Mouse (Mus musculus) kidney, postnatal 25 days (tissue): ENCODE data around the gene Fli1.

Experiments
- DNase-seq, 2 experiments: peaks; one replicate each; pipeline ENCODE4 v3.0.0; 2021; ENCODE audit warnings: mixed read lengths in 2 of 2

Gene Fli1

GRCm38 (mm10) chr9:32405191-32405925 lies 137.3 kb downstream of the Fli1 start:
- peak; percentile 73 to 82 for DNase-seq

GRCm38 (mm10) chr9:32400662-32401161 lies 141.9 kb downstream of the Fli1 start:
- DNase-seq = peak; percentile 77 to 78

GRCm38 (mm10) chr9:32400212-32400611 lies 142.4 kb downstream of the Fli1 start:
- DNase-seq = no peak

- peak in 1 of 2 experiments; percentile 14 for DNase-seq
These were observed 147.9 kb downstream of the Fli1 start for GRCm38 (mm10) chr9:32394761-32395161.

- DNase-seq = no peak
These were observed 149.9 kb downstream of the Fli1 start for GRCm38 (mm10) chr9:32392716-32393115.

- DNase-seq = no peak
These were observed 151.0 kb downstream of the Fli1 start for GRCm38 (mm10) chr9:32391701-32392100.

- DNase-seq = no peak
These were observed 151.6 kb downstream of the Fli1 start for GRCm38 (mm10) chr9:32391092-32391491.

GRCm38 (mm10) chr9:32388120-32388519 lies 154.5 kb downstream of the Fli1 start:
- DNase-seq = no peak

- peak; percentile 76 to 90 for DNase-seq
These were observed 157.8 kb downstream of the Fli1 start for GRCm38 (mm10) chr9:32384906-32385305.

- no peak for DNase-seq
These were observed 165.6 kb downstream of the Fli1 start for GRCm38 (mm10) chr9:32376863-32377590.

GRCm38 (mm10) chr9:32376031-32376430 lies 166.6 kb downstream of the Fli1 start:
- DNase-seq = no peak

GRCm38 (mm10) chr9:32373656-32374055 lies 169.0 kb downstream of the Fli1 start:
- no peak for DNase-seq
